Mouse (Mus musculus): ENCODE results near the gene Tmcc2. TPM values are rescaled to one million over a fixed set of nuclear protein-coding genes. Genes with fewer than 3 reads are reported as not detected.

Tmcc2 gene
- polyA plus RNA-seq, 1 experiment: 5.3 TPM

DNA sequence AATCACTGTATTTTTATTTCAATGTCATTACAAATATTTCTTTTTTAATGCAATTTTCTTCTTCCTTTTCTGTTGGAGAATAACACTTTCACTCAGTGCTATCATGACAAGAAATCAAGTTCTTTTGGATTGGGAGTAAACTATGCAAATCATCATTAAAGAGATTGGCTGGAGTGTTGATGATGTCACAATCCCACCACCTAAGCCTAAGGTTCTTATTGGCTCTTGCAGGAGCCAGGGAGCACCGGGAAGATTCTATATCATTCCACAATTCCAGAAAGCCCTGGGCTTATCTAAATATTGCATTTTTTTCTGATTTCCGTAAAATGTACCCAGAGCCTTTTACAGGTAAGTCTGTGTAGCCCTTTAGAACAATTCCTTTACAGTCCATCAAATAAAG lies 5.6 kb upstream of the Tmcc2 start:
- H3K27me3 ChIP-seq (ENCODE audit: control insufficient read depth, insufficient read depth, low read length): no peaks in the 10 kb centered on the region; the same call in 1 of the 2 replicates
- DNase-seq: no peak
- no peak overlapping the region for H3K4me3 ChIP-seq (ENCODE audit: control insufficient read depth, insufficient read depth, low read length)
- no peak overlapping the region for H3K27ac ChIP-seq (ENCODE audit: control insufficient read depth, insufficient read depth, low read length)
- 80% methylated on average over 2 of the region's 2 CpGs for WGBS
- H3K36me3 ChIP-seq (ENCODE audit: control insufficient read depth, insufficient read depth, low read length): no peaks in the 10 kb centered on the region
- 0 out of 2 replicates have a peak, but pooled peaks cover under 1% of the 10 kb centered on the region for H3K4me1 ChIP-seq (replicated peaks; ENCODE audit: control insufficient read depth, insufficient read depth, low read length)
- TF ChIP-seq POLR2A (IDR thresholded peaks at IDR 0.05; ENCODE audit: control insufficient read depth, extremely low read depth, insufficient read depth, low read length, poor library complexity): no peak
- no peak for TF ChIP-seq CTCF (IDR thresholded peaks at IDR 0.05; ENCODE audit: borderline replicate concordance, control insufficient read depth, extremely low read depth, insufficient read depth, low read length, poor library complexity)

DNA sequence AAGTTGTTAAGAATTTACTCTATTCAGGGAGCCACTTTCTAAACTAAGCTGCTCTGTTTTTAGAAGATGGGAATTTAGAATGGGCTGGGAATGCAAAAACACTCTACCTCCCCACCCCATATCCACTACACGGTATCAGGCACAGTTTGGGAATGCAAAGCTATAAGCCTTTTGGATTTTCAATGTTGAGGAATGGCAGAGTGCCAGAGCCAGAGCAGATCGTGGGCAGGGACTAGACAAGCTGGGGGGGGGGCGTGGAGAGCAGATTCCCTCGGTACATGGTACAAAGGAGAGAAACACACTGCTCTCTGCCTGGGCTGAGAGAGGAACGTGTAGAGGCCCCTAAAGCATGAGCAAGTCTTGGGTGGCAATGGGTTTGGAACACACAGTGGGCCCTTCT lies 1.8 kb upstream of the Tmcc2 start:
- 92% methylated on average over 5 of the region's 5 CpGs for WGBS
- no peak overlapping the region for H3K27ac ChIP-seq (ENCODE audit: control insufficient read depth, insufficient read depth, low read length)
- H3K4me3 ChIP-seq (ENCODE audit: control insufficient read depth, insufficient read depth, low read length): no peak overlapping the region
- H3K27me3 ChIP-seq (ENCODE audit: control insufficient read depth, insufficient read depth, low read length): no peaks in the 10 kb centered on the region; the same call in 1 of the 2 replicates
- no peak for TF ChIP-seq CTCF (IDR thresholded peaks at IDR 0.05; ENCODE audit: borderline replicate concordance, control insufficient read depth, extremely low read depth, insufficient read depth, low read length, poor library complexity)
- no peak for TF ChIP-seq POLR2A (IDR thresholded peaks at IDR 0.05; ENCODE audit: control insufficient read depth, extremely low read depth, insufficient read depth, low read length, poor library complexity)
- peaks cover 11% of the 10 kb centered on the region; the same call in 1 of the 2 replicates for H3K4me1 ChIP-seq (replicated peaks; ENCODE audit: control insufficient read depth, insufficient read depth, low read length)
- no peak for DNase-seq
- no peaks in the 10 kb centered on the region for H3K36me3 ChIP-seq (ENCODE audit: control insufficient read depth, insufficient read depth, low read length)

DNA sequence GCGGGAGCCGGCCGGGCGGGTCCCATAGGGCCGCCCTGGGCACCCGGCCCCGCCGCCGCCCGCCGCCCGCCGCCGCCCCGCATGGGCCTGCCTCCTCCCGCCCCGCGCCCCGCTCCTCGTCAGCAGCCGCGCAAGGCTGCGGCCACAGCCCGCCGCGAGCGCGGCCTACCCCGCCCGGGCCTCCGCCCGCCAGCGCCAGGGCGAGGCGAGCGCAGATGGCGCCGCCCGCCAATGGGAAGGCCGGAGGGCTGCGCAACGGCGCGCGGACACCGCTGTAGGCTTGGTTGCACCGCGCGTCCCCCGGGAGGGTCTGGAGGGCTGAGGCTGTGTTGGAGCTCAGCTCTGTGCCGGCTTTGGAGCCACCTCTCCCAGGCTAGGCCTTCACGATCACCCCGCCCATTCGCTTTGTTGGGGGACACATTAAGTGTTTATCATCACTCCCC lies 520 bp upstream of the Tmcc2 start:
- Histone ChIP-seq H3K27ac (ENCODE audit: control insufficient read depth, insufficient read depth, low read length) (no peak overlapping the region), H3K4me3 (ENCODE audit: control insufficient read depth, insufficient read depth, low read length) (peak overlapping the region; percentile 43), H3K4me1 (replicated peaks; ENCODE audit: control insufficient read depth, insufficient read depth, low read length) (peaks cover 11% of the 10 kb centered on the region; the same call in 1 of the 2 replicates), H3K36me3 (ENCODE audit: control insufficient read depth, insufficient read depth, low read length) (no peaks in the 10 kb centered on the region), H3K27me3 (ENCODE audit: control insufficient read depth, insufficient read depth, low read length) (no peaks in the 10 kb centered on the region; the same call in 1 of the 2 replicates)
- WGBS: 3% methylated on average over 45 of the region's 54 CpGs
- DNase-seq: peak; percentile 29
- TF ChIP-seq CTCF (IDR thresholded peaks at IDR 0.05; ENCODE audit: borderline replicate concordance, control insufficient read depth, extremely low read depth, insufficient read depth, low read length, poor library complexity) (no peak), POLR2A (IDR thresholded peaks at IDR 0.05; ENCODE audit: control insufficient read depth, extremely low read depth, insufficient read depth, low read length, poor library complexity) (no peak)

DNA sequence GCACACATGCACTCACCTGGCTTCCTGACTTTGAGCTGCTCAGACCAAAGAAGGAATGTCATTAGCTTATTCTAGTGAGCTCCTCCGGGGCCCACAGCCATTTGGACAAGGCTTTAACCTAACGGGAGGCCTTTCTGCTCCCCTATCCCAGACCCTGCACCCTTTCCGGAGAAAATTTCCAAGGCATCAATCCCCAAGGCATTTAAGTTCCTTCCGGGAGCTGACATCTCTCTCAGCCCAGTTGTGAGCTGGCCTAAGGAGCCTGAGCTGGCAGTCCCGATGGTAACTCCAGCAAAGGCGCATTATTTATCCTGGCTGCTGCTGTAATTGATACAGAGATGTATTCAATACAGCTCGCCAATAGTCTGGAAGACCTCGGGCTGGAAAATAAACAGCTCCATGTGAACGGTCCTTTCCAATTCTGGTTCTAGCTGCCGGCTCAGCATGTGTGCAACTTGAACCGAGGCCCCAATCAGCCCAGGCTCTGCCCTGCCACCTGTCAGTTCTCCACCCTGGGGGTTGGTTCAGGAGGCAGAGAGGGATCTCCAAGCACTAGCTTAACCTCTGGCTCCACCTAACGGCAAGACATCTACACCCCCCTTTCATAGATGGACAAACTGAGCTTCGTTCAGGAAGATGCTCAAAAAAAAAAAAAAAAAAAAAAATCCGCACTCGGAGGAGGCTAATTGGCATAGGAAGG lies 1.0 kb downstream of the Tmcc2 start:
- no peak for TF ChIP-seq CTCF (IDR thresholded peaks at IDR 0.05; ENCODE audit: borderline replicate concordance, control insufficient read depth, extremely low read depth, insufficient read depth, low read length, poor library complexity)
- no peak overlapping the region for H3K27ac ChIP-seq (ENCODE audit: control insufficient read depth, insufficient read depth, low read length)
- 54% methylated on average over 15 of the region's 15 CpGs for WGBS
- H3K4me1 ChIP-seq (replicated peaks; ENCODE audit: control insufficient read depth, insufficient read depth, low read length): peaks cover 11% of the 10 kb centered on the region; the same call in 1 of the 2 replicates
- DNase-seq: peak; percentile 50
- H3K27me3 ChIP-seq (ENCODE audit: control insufficient read depth, insufficient read depth, low read length): no peaks in the 10 kb centered on the region; the same call in 1 of the 2 replicates
- H3K36me3 ChIP-seq (ENCODE audit: control insufficient read depth, insufficient read depth, low read length): no peaks in the 10 kb centered on the region
- H3K4me3 ChIP-seq (ENCODE audit: control insufficient read depth, insufficient read depth, low read length): no peak overlapping the region

DNA sequence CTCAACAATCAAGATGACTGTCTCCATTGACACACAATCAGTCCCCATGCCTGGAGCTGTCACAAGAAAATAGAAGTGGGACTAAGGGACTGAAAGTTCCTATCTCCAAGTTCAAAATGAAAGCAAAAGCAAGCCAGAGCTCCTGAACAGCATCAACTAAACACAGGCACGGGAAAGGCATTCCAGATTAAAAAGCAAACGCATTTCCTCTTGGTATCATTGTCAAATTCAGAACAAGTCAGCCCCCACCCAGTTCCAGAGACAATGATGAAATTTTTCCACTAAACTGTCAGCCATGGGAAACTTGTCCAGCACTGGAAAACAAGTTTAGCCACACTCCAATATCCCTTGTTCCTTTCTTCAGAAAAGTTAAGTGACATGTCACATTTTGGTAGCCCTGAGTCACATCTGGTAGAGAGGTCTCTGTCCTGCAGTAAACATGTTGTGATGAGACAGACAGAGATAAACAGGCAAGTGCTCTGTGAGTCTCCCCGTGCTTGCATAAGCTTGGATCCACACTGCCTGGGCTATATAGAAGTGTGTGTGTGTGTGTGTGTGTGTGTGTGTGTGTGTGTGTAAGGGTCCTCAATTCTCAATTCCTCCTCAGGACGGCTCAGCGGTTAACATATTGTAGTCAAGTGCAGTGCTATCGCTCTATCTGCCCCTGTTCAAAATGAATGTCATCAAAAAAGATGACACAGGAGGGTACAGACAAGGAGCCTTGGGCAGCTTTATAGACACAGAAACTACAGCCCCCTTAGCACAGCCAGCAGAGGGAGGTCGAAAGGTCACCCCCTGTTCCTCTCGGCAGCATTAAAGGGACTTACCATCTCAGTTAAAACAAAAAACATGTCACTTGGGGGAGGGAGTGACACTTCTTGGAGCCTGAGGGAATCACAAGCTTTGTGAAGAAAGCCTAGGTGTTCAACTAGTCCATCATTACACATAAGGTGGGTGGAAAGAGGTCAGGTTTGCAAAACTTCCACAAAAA lies 2.0 kb downstream of the Tmcc2 start:
- no peak overlapping the region for H3K4me3 ChIP-seq (ENCODE audit: control insufficient read depth, insufficient read depth, low read length)
- peaks cover 12% of the 10 kb centered on the region; the same call in 1 of the 2 replicates for H3K4me1 ChIP-seq (replicated peaks; ENCODE audit: control insufficient read depth, insufficient read depth, low read length)
- no peaks in the 10 kb centered on the region for H3K36me3 ChIP-seq (ENCODE audit: control insufficient read depth, insufficient read depth, low read length)
- H3K27ac ChIP-seq (ENCODE audit: control insufficient read depth, insufficient read depth, low read length): no peak overlapping the region
- WGBS: 87% methylated on average over 8 of the region's 8 CpGs
- TF ChIP-seq CTCF (IDR thresholded peaks at IDR 0.05; ENCODE audit: borderline replicate concordance, control insufficient read depth, extremely low read depth, insufficient read depth, low read length, poor library complexity): no peak
- TF ChIP-seq POLR2A (IDR thresholded peaks at IDR 0.05; ENCODE audit: control insufficient read depth, extremely low read depth, insufficient read depth, low read length, poor library complexity): no peak
- H3K27me3 ChIP-seq (ENCODE audit: control insufficient read depth, insufficient read depth, low read length): no peaks in the 10 kb centered on the region; the same call in 1 of the 2 replicates
- DNase-seq: no peak

DNA sequence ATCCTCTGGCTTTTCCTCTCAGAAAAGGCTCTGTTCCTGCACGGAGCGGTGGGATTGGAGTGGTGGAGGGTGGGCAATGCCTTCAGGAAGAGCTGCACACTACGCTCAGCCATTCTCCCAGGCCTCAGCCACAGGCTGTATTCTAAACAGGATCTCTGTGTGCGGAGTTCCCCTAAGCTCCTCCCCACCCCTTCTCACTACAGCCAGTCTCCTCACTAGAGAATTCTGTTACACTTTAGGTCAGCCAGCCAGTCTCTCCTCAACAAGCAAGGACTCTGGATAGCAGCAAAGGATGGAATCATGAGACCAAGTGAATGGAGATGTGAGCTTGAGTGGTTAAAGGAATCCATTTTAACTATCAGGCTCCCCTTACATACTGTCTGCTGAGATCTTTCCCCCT lies 3.1 kb downstream of the Tmcc2 start:
- H3K27ac ChIP-seq (ENCODE audit: control insufficient read depth, insufficient read depth, low read length): no peak overlapping the region
- no peaks in the 10 kb centered on the region for H3K36me3 ChIP-seq (ENCODE audit: control insufficient read depth, insufficient read depth, low read length)
- no peak overlapping the region for H3K4me3 ChIP-seq (ENCODE audit: control insufficient read depth, insufficient read depth, low read length)
- H3K27me3 ChIP-seq (ENCODE audit: control insufficient read depth, insufficient read depth, low read length): no peaks in the 10 kb centered on the region; the same call in 1 of the 2 replicates
- H3K4me1 ChIP-seq (replicated peaks; ENCODE audit: control insufficient read depth, insufficient read depth, low read length): peaks cover 14% of the 10 kb centered on the region; the same call in 1 of the 2 replicates
- WGBS: 54% methylated on average over 4 of the region's 4 CpGs
- TF ChIP-seq POLR2A (IDR thresholded peaks at IDR 0.05; ENCODE audit: control insufficient read depth, extremely low read depth, insufficient read depth, low read length, poor library complexity) (no peak), CTCF (IDR thresholded peaks at IDR 0.05; ENCODE audit: borderline replicate concordance, control insufficient read depth, extremely low read depth, insufficient read depth, low read length, poor library complexity) (no peak)
- DNase-seq: no peak

Data from thymus, adult 2 months (tissue).